Mouse (Mus musculus) megakaryocyte, embryonic 14.5 days (primary cell): ENCODE results near the gene Serping1. TPM values are rescaled to one million over a fixed set of nuclear protein-coding genes. Genes with fewer than 3 reads are reported as not detected.
"Not testable (repeated sequence)": the region's sequence is repeated elsewhere in the genome, so short reads cannot be mapped to it uniquely, and the experiment has no call there.

Source experiments
- H3K27me3 ChIP-seq: replicated peaks from 2 replicates; pipeline ENCODE3; 2012; ENCODE audit warnings: inconsistent platforms
- H3K36me3 ChIP-seq: replicated peaks from 2 replicates; pipeline ENCODE3; 2012; ENCODE audit warnings: low read length, inconsistent platforms, mixed read lengths
- H3K4me1 ChIP-seq: 2 replicates; pipeline ENCODE4 v1.6.1; 2012; ENCODE audit warnings: inconsistent platforms
- H3K4me3 ChIP-seq: replicated peaks from 2 replicates; pipeline ENCODE3; 2012; ENCODE audit warnings: moderate library complexity, mild to moderate bottlenecking, inconsistent platforms
- H3K9me3 ChIP-seq: 2 replicates; pipeline ENCODE4 v1.6.1; 2012; ENCODE audit warnings: inconsistent platforms
- FLI1 ChIP-seq: IDR thresholded peaks from 2 replicates; pipeline ENCODE4 v1.6.1; 2012; ENCODE audit warnings: low read length, inconsistent platforms, mixed read lengths
- GATA1 ChIP-seq: IDR thresholded peaks from 3 replicates; pipeline ENCODE4 v1.6.1; 2012; ENCODE audit warnings: mixed read lengths, low read length, inconsistent platforms, borderline replicate concordance
- polyA plus RNA-seq: library from polyadenylated mRNA; stranded (reverse); fragments of >175 nt; gene quantifications from 2 replicates; pipeline ENCODE4 v1.2.3, GENCODE M21; 2012; ENCODE audit warnings: low replicate concordance; ENCODE audit not compliant: insufficient read depth

The Serping1 gene
- polyA plus RNA-seq, 1 experiment, result not detected

DNA sequence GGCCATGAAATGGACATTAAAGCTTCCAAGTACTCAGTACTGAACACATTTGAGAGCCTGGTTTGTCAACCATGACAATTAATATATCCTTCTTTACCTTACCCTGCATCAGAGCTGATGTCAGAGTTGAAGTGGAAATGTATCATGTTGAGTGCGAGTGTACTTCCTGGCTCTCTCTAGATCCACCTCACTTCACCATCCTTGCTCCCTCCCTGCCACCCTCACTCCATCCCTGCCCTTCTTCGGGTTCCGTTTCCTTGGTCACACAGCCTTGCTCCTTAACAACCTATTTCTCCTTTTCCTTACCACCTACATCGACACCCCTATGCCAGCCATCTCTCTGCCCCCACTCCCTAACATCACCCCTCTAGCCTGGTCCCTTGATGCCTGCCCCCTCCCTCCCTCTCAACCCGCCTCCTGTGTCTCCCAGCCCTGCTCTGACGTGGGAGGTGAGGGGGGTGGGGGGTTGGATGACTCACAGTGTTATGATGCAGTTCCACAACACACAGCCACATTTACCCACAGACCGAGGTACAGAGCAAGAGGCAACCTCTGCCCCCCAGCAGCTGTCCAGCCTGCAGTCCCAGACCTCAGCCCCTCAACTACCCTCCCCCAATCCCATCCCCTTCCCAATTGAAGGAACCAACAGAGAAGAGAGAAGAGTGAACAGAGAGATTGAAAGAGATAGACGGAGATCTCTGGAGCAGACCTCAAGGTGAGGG lies 41.5 kb downstream of the Serping1 start, which contains the start of gene Ypel4:
Gene Ypel4, plus strand, starts transcription at position 480 of the 722 bp plus-strand sequence.
- Histone ChIP-seq H3K27me3 (peaks cover 41% of the 10 kb centered on the region), H3K4me1 (peaks cover 60% of the 10 kb centered on the region), H3K4me3 (peak within 1 kb of the TSS; percentile 91), H3K9me3 (no peaks in the 10 kb centered on the region), H3K36me3 (no peaks in the 10 kb centered on the region)
- TF ChIP-seq GATA1 (no peak), FLI1 (no peak)

DNA sequence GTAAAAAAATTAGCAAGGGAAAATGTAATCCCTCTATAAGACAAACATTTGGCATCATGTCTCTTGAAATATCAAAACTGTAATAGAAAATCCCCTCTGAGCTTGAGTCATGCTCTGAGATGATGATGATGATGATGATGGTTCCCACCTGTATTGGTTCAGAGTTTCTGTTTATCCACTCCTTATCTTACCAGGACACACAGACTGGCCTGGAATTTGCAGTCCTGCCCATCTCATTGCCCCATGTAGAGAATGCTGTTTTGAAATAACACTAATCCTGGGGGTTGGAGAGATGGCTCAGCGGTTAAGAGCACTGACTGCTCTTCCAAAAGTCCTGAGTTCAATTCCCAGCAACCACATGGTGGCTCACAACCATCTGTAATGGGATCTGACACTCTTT lies 42.9 kb downstream of the Serping1 start:
- Histone ChIP-seq H3K27me3 (peaks cover 37% of the 10 kb centered on the region), H3K4me3 (no peak overlapping the region), H3K4me1 (peaks cover 53% of the 10 kb centered on the region), H3K9me3 (no peaks in the 10 kb centered on the region), H3K36me3 (no peaks in the 10 kb centered on the region)
- TF ChIP-seq FLI1, result no peak
- no peak for TF ChIP-seq GATA1

DNA sequence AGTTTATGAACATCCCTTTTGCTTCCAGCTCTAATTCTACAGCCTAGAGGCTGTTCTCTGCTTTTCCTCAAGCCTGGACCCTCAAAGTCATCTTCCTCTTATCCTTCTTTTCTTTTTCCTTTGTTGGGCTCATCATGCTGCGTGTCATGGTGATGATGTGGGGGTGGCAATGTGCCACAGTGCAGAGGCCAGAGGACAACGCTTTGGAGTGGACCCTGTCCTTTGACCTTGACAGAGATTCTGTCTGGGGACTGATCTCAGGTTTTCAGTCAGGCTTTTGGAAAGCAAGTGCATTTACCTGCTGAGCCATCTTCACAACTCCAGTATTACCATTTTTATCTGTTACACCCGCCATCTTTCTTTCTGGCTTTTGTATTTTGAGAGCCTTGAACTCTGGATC lies 44.0 kb downstream of the Serping1 start:
- TF ChIP-seq GATA1 (no peak), FLI1 (no peak)
- H3K36me3 ChIP-seq, result no peaks in the 10 kb centered on the region
- no peaks in the 10 kb centered on the region for H3K9me3 ChIP-seq
- peaks cover 45% of the 10 kb centered on the region for H3K4me1 ChIP-seq
- peaks cover 25% of the 10 kb centered on the region for H3K27me3 ChIP-seq
- H3K4me3 ChIP-seq, result no peak overlapping the region

DNA sequence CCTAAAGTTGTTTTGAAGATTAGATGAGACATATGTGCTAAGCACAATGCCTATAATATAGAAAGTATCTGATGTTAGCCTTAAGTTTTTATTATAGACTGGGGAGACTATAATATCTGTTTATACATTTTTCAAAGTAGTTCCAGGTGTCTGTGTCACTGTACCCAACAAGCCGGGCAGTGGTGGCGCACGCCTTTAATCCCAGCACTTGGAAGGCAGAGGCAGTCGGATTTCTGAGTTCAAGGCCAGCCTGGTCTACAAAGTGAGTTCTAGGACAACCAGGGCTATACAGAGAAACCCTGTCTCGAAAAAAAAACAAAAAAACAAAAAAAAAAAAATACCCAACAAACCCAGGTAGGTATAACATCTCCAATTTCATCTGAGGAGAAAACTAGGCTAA lies 47.1 kb downstream of the Serping1 start:
- H3K4me1 ChIP-seq, result peaks cover 44% of the 10 kb centered on the region
- H3K4me3 ChIP-seq, result not testable (repeated sequence)

DNA sequence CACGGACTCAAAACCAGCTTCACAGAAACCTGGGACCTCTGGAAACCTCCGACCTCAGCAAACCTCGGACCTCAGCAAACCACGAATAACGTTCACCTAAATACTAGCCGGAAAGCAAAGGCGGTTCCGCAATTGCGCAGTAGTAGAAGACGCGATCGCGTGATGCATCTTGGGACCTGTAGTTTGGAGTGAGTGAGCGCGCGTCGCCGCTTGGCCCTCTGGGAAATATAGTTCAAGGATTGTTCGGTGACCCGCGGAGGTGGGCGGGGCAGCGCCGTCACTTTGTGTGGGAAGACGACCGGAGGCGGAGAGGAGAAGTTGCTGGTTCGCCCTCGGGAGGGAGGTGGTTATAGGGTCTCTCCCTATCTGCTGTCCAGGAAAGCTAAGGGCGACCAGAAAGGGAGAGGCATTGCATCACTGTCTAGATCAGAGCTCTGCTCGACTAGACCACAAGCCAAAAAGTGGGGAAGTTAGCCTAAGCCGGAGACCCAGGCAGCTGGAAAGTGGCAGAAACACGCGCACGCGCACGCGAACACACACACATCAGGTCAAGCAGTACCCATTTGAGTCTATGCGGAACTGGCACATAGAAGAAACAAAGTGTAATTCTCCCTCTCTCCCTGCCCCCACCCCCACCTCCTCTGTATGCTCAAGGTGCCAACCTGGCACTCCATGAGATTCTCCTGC lies 47.9 kb downstream of the Serping1 start, which contains the start of gene Clp1:
Gene Clp1, minus strand, starts transcription at position 179 of the 687 bp plus-strand sequence.
- H3K36me3 ChIP-seq, result peaks cover 35% of the 10 kb centered on the region
- H3K27me3 ChIP-seq, result no peaks in the 10 kb centered on the region
- no peaks in the 10 kb centered on the region for H3K9me3 ChIP-seq
- peak within 1 kb of the TSS; percentile 95 for H3K4me3 ChIP-seq
- TF ChIP-seq GATA1, result no peak
- no peak for TF ChIP-seq FLI1
- peaks cover 42% of the 10 kb centered on the region for H3K4me1 ChIP-seq

More for the DNA sequence above, 47.1 kb downstream of the Serping1 start:
- not testable (repeated sequence) for H3K9me3 ChIP-seq, H3K27me3 ChIP-seq
- peaks cover 29% of the 10 kb centered on the region for H3K36me3 ChIP-seq

DNA sequence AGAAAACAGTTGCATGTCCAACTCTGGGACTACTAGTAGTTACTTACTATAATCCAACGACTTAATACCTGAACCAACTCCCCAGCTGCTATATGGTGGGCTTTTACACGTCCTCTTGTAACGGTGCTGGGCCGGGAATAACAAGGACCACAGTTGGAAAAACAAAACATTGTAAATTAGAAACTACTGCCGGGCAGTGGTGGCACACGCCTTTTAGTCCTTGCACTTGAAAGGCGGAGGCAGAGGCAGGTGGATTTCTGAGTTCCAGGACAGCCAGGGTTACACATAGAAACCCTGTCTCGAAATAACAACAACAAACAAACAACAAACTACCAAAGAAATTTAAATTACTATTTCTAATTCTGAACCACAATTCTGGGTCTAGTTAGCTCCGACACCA lies 48.5 kb downstream of the Serping1 start:
- TF ChIP-seq GATA1 (no peak), FLI1 (no peak)
- H3K9me3 ChIP-seq, result no peaks in the 10 kb centered on the region
- H3K27me3 ChIP-seq, result no peaks in the 10 kb centered on the region
- peaks cover 41% of the 10 kb centered on the region for H3K36me3 ChIP-seq
- H3K4me3 ChIP-seq, result peak overlapping the region; percentile 95
- peaks cover 42% of the 10 kb centered on the region for H3K4me1 ChIP-seq

DNA sequence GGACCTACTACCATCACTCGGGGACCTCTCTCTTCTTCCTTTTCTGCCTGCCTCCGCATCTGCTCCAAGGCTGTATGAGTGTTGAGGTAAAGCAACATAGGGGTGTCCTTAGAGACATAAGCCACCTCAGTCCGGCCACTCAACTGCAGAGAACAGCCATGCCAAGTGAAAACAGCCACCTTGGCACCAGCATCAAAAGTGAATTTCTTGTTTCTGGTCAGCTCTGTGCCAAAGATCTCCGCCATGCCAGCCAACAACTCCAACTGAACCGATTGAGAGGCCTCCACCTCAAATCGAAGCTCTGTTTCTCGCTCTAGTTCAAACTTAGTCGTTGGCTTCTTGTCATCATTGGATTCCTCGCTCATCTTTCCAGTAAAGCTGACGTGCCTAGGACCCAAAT lies 49.5 kb downstream of the Serping1 start:
- no peaks in the 10 kb centered on the region for H3K27me3 ChIP-seq
- peak overlapping the region; percentile 95 for H3K4me3 ChIP-seq
- no peaks in the 10 kb centered on the region for H3K9me3 ChIP-seq
- peaks cover 49% of the 10 kb centered on the region for H3K36me3 ChIP-seq
- no peak for TF ChIP-seq GATA1
- no peak for TF ChIP-seq FLI1
- H3K4me1 ChIP-seq, result peaks cover 46% of the 10 kb centered on the region

DNA sequence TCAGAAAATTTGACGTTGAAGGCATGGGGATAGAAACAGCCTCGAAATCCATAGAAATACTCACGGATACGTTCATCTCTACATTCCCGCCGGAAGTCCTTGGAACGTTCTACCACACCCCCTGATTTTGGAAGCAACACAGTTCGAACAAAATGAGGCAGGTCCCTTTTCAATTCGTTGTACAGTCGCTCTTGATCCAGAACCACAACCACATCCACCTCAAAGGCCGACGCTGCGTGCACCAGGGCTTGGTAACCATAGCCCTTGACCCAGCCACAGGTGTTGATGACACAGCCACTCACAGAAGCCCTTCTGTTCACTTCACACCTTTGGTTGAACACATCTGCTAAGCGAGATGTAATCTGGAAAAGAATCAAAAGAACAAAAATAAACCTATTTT lies 51.4 kb downstream of the Serping1 start:
- no peak for TF ChIP-seq FLI1
- TF ChIP-seq GATA1, result no peak
- H3K36me3 ChIP-seq, result peaks cover 49% of the 10 kb centered on the region
- H3K9me3 ChIP-seq, result no peaks in the 10 kb centered on the region
- no peak overlapping the region for H3K4me3 ChIP-seq
- peaks cover 46% of the 10 kb centered on the region for H3K4me1 ChIP-seq
- no peaks in the 10 kb centered on the region for H3K27me3 ChIP-seq

DNA sequence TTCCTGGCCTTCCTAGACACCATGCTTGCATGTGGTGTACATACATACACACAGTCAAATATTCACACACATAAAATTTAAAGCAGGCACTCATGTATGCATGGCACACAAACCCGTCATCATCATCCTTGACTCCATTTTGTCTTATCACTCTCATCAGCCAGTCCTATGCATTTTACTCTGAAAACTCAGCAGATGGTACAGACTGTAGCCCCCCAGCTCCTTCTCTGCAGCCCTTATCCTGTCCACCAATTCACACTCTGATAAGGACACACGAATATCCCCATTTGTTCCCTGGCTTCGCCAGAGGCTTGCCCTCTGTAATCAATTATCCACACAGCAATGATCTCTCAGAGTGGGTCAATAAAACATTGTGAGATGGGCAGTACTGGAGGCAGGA lies 54.1 kb downstream of the Serping1 start:
- H3K36me3 ChIP-seq, result peaks cover 49% of the 10 kb centered on the region

DNA sequence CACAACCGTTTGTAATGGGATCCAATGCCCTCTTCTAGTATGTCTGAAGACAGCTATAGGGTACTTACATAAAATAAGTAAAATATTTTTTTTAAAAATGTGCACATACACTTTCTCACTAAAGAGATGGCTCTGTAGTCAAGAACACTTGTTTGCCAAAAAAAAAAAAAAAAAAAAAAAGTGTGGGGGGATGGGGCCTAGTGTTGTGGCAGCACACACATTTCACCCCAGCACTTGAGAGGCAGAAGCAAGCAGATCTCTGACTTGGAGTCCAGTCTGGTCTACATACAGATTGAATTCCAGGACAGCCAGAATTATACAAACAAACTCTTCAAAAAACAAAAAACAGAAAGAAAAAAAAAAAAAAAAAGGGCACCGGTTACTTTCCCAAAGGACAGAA lies 54.5 kb downstream of the Serping1 start:
- Histone ChIP-seq H3K9me3 (no peaks in the 10 kb centered on the region), H3K4me1 (peaks cover 42% of the 10 kb centered on the region), H3K27me3 (no peaks in the 10 kb centered on the region), H3K36me3 (peaks cover 45% of the 10 kb centered on the region), H3K4me3 (no peak overlapping the region)
- TF ChIP-seq GATA1 (no peak), FLI1 (no peak)

More for the DNA sequence above, 54.1 kb downstream of the Serping1 start:
- no peak for TF ChIP-seq GATA1
- no peak for TF ChIP-seq FLI1
- Histone ChIP-seq H3K4me1 (peaks cover 46% of the 10 kb centered on the region), H3K4me3 (no peak overlapping the region), H3K9me3 (no peaks in the 10 kb centered on the region), H3K27me3 (no peaks in the 10 kb centered on the region)
